Mouse (Mus musculus) embryonic facial prominence, embryonic 12.5 days (tissue): Measurements from ENCODE around the gene Tmbim1. TPM values are rescaled to one million over a fixed set of nuclear protein-coding genes. Genes with fewer than 3 reads are reported as not detected.
A peak's percentile ranks its signal among the peaks of the same experiment; 100 is the strongest.
"Not testable (repeated sequence)": the region's sequence is repeated elsewhere in the genome, so short reads cannot be mapped to it uniquely, and the experiment has no call there.

Experiments
- ATAC-seq: fragments of 200-750 bp; cut with Nextera tagmentation; 2 replicates; pipeline ENCODE4 v1.8.0; 2017; ENCODE audit not compliant: insufficient number of reproducible peaks, insufficient read depth, low FRiP score, low TSS enrichment
- H3K27ac ChIP-seq: fragments of 300-500 bp; sonication (generic); 2 replicates; pipeline ENCODE4 v1.5.1; 2016; ENCODE audit warnings: mild to moderate bottlenecking
- H3K27me3 ChIP-seq: fragments of 300-500 bp; sonication (generic); 2 replicates; pipeline ENCODE4 v1.6.1; 2016; ENCODE audit warnings: mild to moderate bottlenecking, moderate library complexity
- H3K36me3 ChIP-seq: fragments of 300-500 bp; sonication (generic); 2 replicates; pipeline ENCODE4 v1.6.1; 2016; ENCODE audit warnings: mild to moderate bottlenecking
- H3K4me1 ChIP-seq: fragments of 300-500 bp; sonication (generic); 2 replicates; pipeline ENCODE4 v1.6.1; 2016
- H3K4me2 ChIP-seq: fragments of 300-500 bp; sonication (generic); replicated peaks from 2 replicates; pipeline ENCODE4 v1.6.1; 2016; ENCODE audit warnings: mild to moderate bottlenecking, moderate library complexity
- H3K4me3 ChIP-seq: fragments of 300-500 bp; sonication (generic); 2 replicates; pipeline ENCODE4 v1.5.1; 2016; ENCODE audit warnings: mild to moderate bottlenecking
- H3K9ac ChIP-seq: fragments of 300-500 bp; sonication (generic); 2 replicates; pipeline ENCODE4 v1.6.1; 2016; ENCODE audit warnings: mild to moderate bottlenecking, moderate library complexity
- H3K9me3 ChIP-seq: fragments of 300-500 bp; sonication (generic); 2 replicates; pipeline ENCODE4 v1.6.1; 2016; ENCODE audit warnings: mild to moderate bottlenecking, moderate library complexity
- WGBS: fragments of 180-500 bp; shearing (Covaris S2); methylation state at CpG from one replicate; pipeline ENCODE4 v1.1.7; 2016; 5-methylcytosine and 5-hydroxymethylcytosine counted together
- polyA plus RNA-seq: library from polyadenylated mRNA; unstranded; fragments of >200 nt; fragmentation: Nextera tagmentation; extraction: Ambion mirVana; gene quantifications from 2 replicates; pipeline ENCODE4 v1.2.1, GENCODE M21; 2016

Tmbim1 gene
- polyA plus RNA-seq, 1 experiment from 2014 or later: 18.4 TPM

GRCm38 (mm10) chr1:74338626-74339025, 33.2 kb upstream of the Tmbim1 start:
- Histone ChIP-seq H3K4me2 (no peak overlapping the region), H3K4me3 (no peak overlapping the region), H3K9ac (no peak overlapping the region), H3K36me3 (no peaks in the 10 kb centered on the region), H3K4me1 (peaks cover 10% of the 10 kb centered on the region; the same call in 1 of the 2 replicates), H3K27me3 (no peaks in the 10 kb centered on the region), H3K27ac (no peak overlapping the region), H3K9me3 (no peaks in the 10 kb centered on the region)
- 64% methylated on average over 4 of the region's 4 CpGs for WGBS
- no peak for ATAC-seq

GRCm38 (mm10) chr1:74338013-74338412, 32.6 kb upstream of the Tmbim1 start:
- no peak for ATAC-seq
- H3K27ac ChIP-seq: no peak overlapping the region
- H3K27me3 ChIP-seq: no peaks in the 10 kb centered on the region
- no peak overlapping the region for H3K4me3 ChIP-seq
- H3K4me2 ChIP-seq: no peak overlapping the region
- H3K9ac ChIP-seq: no peak overlapping the region
- peaks cover 16% of the 10 kb centered on the region; the same call in 1 of the 2 replicates for H3K4me1 ChIP-seq
- 85% methylated on average over 5 of the region's 5 CpGs for WGBS
- H3K36me3 ChIP-seq: no peaks in the 10 kb centered on the region
- H3K9me3 ChIP-seq: no peaks in the 10 kb centered on the region

GRCm38 (mm10) chr1:74337241-74337771, 31.9 kb upstream of the Tmbim1 start:
- 81% methylated on average over 3 of the region's 3 CpGs for WGBS
- Histone ChIP-seq H3K9ac (no peak overlapping the region), H3K36me3 (no peaks in the 10 kb centered on the region), H3K27me3 (no peaks in the 10 kb centered on the region), H3K27ac (no peak overlapping the region), H3K9me3 (no peaks in the 10 kb centered on the region), H3K4me2 (no peak overlapping the region), H3K4me3 (no peak overlapping the region), H3K4me1 (peaks cover 18% of the 10 kb centered on the region; the same call in 1 of the 2 replicates)
- no peak for ATAC-seq

GRCm38 (mm10) chr1:74335436-74336170, 30.2 kb upstream of the Tmbim1 start:
- ATAC-seq: no peak
- H3K4me1 ChIP-seq: peaks cover 24% of the 10 kb centered on the region; the same call in 1 of the 2 replicates
- 79% methylated on average over 6 of the region's 6 CpGs for WGBS

GRCm38 (mm10) chr1:74335033-74335432, 29.6 kb upstream of the Tmbim1 start:
- no peak for ATAC-seq
- no peak overlapping the region for H3K9ac ChIP-seq
- H3K27ac ChIP-seq: no peak overlapping the region
- no peaks in the 10 kb centered on the region for H3K36me3 ChIP-seq
- 36% methylated on average over 4 of the region's 4 CpGs for WGBS
- no peaks in the 10 kb centered on the region for H3K27me3 ChIP-seq
- H3K4me2 ChIP-seq: no peak overlapping the region
- H3K4me1 ChIP-seq: peaks cover 26% of the 10 kb centered on the region; the same call in 1 of the 2 replicates
- no peak overlapping the region for H3K4me3 ChIP-seq
- H3K9me3 ChIP-seq: no peaks in the 10 kb centered on the region

More at GRCm38 (mm10) chr1:74335436-74336170, 30.2 kb upstream of the Tmbim1 start:
- Histone ChIP-seq H3K4me3 (no peak overlapping the region), H3K27ac (no peak overlapping the region), H3K9ac (no peak overlapping the region), H3K27me3 (no peaks in the 10 kb centered on the region), H3K36me3 (no peaks in the 10 kb centered on the region), H3K4me2 (no peak overlapping the region), H3K9me3 (no peaks in the 10 kb centered on the region)

GRCm38 (mm10) chr1:74334607-74335006, 29.2 kb upstream of the Tmbim1 start:
- Histone ChIP-seq H3K4me3 (no peak overlapping the region), H3K4me2 (no peak overlapping the region), H3K27ac (no peak overlapping the region), H3K36me3 (no peaks in the 10 kb centered on the region), H3K9ac (no peak overlapping the region), H3K4me1 (peaks cover 26% of the 10 kb centered on the region; the same call in 1 of the 2 replicates), H3K9me3 (no peaks in the 10 kb centered on the region), H3K27me3 (no peaks in the 10 kb centered on the region)
- no peak for ATAC-seq
- 57% methylated on average over 3 of the region's 3 CpGs for WGBS

- peak overlapping the region; percentile 82 for H3K27ac ChIP-seq
- no peaks in the 10 kb centered on the region for H3K9me3 ChIP-seq
- peak overlapping the region; percentile 70 for H3K9ac ChIP-seq
- H3K36me3 ChIP-seq: no peaks in the 10 kb centered on the region
- peak overlapping the region; percentile 86 for H3K4me2 ChIP-seq
- no peak for ATAC-seq
- 4% methylated on average over 9 of the region's 9 CpGs for WGBS
- H3K4me1 ChIP-seq: peaks cover 26% of the 10 kb centered on the region; the same call in 1 of the 2 replicates
- H3K4me3 ChIP-seq: peak overlapping the region; percentile 52
- no peaks in the 10 kb centered on the region for H3K27me3 ChIP-seq
Observed at GRCm38 (mm10) chr1:74332930-74333329, 27.5 kb upstream of the Tmbim1 start.

GRCm38 (mm10) chr1:74332241-74332763, 26.9 kb upstream of the Tmbim1 start:
- H3K9ac ChIP-seq: peak overlapping the region; percentile 70
- under 1% methylated on average over 35 of the region's 36 CpGs for WGBS
- peak overlapping the region; percentile 52 for H3K4me3 ChIP-seq
- peak; percentile 91 for ATAC-seq
- no peaks in the 10 kb centered on the region for H3K36me3 ChIP-seq
- no peaks in the 10 kb centered on the region for H3K9me3 ChIP-seq
- peak overlapping the region; percentile 86 for H3K4me2 ChIP-seq
- H3K27me3 ChIP-seq: no peaks in the 10 kb centered on the region
- H3K27ac ChIP-seq: peak overlapping the region; percentile 82
- H3K4me1 ChIP-seq: peaks cover 26% of the 10 kb centered on the region; the same call in 1 of the 2 replicates

GRCm38 (mm10) chr1:74331046-74331681, 25.7 kb upstream of the Tmbim1 start:
- Histone ChIP-seq H3K4me1 (peaks cover 26% of the 10 kb centered on the region; the same call in 1 of the 2 replicates), H3K27ac (0 out of 2 replicates have a peak overlapping the region, but pooled peaks have one; percentile 30), H3K9ac (no peak overlapping the region), H3K9me3 (no peaks in the 10 kb centered on the region), H3K4me3 (no peak overlapping the region), H3K36me3 (no peaks in the 10 kb centered on the region), H3K27me3 (no peaks in the 10 kb centered on the region), H3K4me2 (no peak overlapping the region)
- no peak for ATAC-seq
- 78% methylated on average over 4 of the region's 4 CpGs for WGBS

- Histone ChIP-seq H3K4me2 (no peak overlapping the region), H3K4me3 (no peak overlapping the region), H3K27ac (no peak overlapping the region), H3K9ac (no peak overlapping the region), H3K9me3 (no peaks in the 10 kb centered on the region), H3K36me3 (no peaks in the 10 kb centered on the region), H3K4me1 (peaks cover 22% of the 10 kb centered on the region; the same call in 1 of the 2 replicates), H3K27me3 (no peaks in the 10 kb centered on the region)
- WGBS: 81% methylated on average over 7 of the region's 7 CpGs
- no peak for ATAC-seq
Observed at GRCm38 (mm10) chr1:74329899-74330431, 24.5 kb upstream of the Tmbim1 start.

GRCm38 (mm10) chr1:74326916-74327315, 21.5 kb upstream of the Tmbim1 start:
- H3K4me3 ChIP-seq, ATAC-seq, H3K36me3 ChIP-seq, H3K9ac ChIP-seq, H3K4me1 ChIP-seq, H3K27ac ChIP-seq, H3K27me3 ChIP-seq, H3K9me3 ChIP-seq, H3K4me2 ChIP-seq: not testable (repeated sequence)
- 77% methylated on average over 2 of the region's 2 CpGs for WGBS
